Mouse (Mus musculus) mature B cell (primary cell): ENCODE results near the gene Casp6.

ENCODE experiments used
- in situ Hi-C: fragments of 300-500 bp; cut with MboI; formaldehyde crosslinking; loops from 2 replicates; pipeline ENCODE4 v1.14.3; 2019

Gene Casp6

DNA sequence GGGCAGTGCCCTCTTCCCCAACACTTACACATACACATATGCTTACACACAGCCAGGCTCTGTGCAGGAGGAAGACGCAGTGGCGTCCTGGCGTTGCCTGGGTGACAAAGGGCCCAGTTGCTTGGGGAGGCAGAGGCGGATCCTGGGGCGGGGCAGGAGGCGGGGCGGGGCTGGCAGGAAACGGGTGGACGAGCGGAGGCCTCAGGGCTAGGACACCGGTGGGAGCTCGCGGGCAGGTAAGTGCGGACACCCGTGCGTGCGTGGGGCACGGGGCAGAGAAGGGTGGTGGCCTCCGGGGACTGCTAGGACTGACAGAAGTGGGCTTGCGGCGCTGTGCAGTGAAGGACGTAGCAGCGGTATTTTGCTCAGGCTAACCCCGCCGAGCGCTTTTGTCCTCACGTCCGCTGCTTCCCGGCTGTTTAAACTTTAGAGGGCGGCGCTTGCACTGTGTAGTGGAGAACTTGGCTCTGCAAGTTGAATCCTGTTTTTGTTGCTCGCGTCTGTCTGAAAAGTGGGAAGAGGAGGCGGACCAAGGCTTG is at the start of gene Casp6:
Gene Casp6 (plus strand): TSS at position 155 of the 539 bp plus-strand sequence.
- in situ Hi-C loops = no loop called here

- in situ Hi-C loops = no loop called here
Measured at GRCm38 (mm10) chr3:129862592-129862991, 38.6 kb upstream of the Casp6 start.

DNA sequence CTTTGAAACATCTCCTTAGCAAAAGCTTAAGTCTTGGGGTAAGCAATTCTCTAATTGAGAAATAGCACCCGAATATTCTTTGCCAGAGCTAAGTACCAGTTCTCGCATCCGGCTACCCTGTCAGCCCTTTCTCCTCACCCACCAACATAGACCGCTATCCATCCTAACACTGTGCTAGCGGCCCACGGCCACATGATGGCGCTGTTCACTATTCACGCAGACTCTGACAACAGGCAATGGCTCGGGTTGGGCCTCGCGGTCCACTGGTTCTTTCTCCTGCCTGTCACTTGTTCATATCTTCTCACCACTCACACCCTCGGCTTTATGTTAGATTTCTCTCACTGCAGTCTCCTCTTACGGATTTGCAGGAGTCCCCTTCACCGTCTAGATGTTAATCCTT is 37.5 kb upstream of the Casp6 start:
- in situ Hi-C loops = no loop called here

DNA sequence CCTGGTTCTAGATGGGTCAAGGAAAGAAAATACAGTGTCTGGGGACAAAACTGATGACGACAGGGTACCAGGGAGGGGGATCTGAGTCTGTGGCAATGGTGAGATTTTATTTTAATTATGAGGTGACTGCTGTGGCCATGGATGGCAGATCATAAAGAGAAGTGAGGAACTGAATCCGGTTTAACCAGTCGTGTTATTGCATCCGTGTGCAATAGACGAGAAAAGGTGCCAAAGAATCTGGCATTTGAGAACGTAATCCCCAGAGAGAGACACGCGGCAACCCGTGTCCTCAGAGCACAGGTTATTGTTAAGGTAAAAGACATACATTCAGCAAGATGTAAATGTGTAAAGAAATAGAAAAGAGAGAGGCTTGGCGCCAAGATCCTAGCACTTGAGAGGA is 23.9 kb upstream of the Casp6 start:
- in situ Hi-C loops = no loop called here

DNA sequence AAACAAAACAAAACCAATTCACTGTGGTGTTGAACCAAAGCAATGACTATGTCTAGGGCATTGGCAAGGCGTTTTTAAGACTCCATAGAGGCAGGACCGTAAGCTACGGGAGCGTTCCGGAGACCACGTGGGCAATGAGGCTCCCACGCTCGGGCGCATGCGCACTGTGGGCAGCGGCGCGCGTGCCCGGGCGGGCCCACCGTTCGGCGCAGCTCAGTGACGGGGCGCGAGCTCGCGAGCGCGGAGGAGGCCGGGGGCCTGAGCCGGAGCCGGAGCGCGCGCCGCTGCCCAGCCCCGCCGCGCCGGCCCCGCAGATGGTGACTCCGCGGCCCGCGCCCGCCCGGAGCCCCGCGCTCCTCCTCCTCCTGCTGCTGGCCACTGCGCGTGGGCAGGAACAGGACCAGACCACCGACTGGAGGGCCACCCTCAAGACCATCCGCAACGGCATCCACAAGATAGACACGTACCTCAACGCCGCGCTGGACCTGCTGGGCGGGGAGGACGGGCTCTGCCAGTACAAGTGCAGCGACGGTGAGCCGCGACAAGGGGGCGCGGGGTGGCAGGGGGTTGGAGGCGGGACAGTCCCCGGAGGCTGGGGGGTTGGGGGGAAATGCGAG is 22.7 kb upstream of the Casp6 start, which contains the start of gene Pla2g12a:
Gene Pla2g12a (plus strand): TSS at position 202 of the 617 bp plus-strand sequence.
- in situ Hi-C loops = no loop called here

- in situ Hi-C loops = no loop called here
Measured at GRCm38 (mm10) chr3:129879131-129879757, 22.0 kb upstream of the Casp6 start.

DNA sequence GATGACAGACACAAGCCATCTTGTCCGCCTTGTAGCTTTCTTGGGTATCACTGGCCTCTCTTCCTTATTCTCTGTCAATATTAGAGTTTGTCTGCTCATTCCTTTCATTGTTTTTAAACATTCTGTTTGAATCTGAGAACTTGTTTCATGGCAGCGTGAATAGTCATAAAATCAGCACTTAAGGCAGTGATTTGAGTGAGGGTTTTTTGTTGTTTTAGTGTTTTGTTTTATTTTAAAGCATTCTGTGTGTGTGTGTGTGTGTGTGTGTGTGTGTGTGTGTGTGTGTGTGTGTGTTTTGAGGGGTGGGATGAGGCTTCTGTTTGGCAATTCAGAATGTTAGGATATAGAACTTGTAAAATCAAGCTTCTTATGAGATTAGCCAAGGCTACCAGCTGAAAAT is 21.3 kb upstream of the Casp6 start:
- in situ Hi-C loops = no loop called here

DNA sequence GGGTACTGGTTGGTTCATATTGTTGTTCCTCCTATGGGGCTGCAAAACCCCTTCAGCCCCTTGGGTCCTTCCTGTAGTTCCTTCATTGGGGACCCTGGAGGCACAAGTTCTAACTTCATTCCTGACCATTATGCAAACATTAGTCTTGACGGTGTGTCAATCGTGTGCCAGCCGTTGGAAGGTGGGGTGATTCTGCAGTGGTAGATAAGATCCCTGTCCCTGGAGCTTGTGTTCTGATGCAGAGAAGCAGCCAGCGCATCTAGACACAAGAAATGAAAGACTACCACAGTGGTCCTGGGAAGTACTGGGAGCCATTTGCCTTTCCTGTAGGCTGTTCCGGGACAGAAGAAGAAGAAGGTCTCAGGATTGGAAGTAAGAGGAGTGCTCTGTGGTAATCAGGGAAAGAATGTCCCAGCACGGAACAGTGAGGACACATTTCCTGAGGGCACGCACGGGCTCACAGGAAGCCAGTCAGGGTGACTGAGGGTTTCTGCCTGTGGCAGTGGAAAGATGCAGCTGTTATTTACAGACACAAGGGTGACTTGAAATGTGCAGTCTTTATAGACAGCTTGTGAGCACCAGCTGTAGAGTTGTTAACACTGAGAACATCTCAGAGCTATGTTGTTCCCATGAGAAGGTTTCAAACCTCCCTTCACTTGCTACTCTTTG is 20.2 kb upstream of the Casp6 start:
- in situ Hi-C loops = no loop called here

- in situ Hi-C loops = no loop called here
Measured at GRCm38 (mm10) chr3:129885577-129885976, 15.6 kb upstream of the Casp6 start.

DNA sequence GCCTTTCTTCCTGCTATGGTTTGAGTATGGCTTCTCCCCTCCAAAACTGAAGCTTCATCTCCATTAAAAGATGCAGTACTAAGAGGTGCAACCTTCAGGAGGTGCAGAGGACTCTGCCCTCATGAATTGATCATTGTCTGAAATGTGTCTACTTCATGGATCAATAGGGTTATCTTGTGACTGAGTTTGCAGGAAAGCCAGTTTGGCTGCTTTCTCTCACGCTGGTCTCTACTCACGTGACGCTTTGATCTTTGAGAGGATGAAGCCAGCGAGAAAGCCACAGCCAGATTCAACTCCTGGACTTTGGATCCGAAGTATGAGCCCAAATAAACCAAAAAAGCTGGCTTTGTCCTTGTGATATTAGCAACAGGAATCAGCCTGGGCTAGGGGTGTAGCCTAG is 14.8 kb upstream of the Casp6 start:
- in situ Hi-C loops = no loop called here

DNA sequence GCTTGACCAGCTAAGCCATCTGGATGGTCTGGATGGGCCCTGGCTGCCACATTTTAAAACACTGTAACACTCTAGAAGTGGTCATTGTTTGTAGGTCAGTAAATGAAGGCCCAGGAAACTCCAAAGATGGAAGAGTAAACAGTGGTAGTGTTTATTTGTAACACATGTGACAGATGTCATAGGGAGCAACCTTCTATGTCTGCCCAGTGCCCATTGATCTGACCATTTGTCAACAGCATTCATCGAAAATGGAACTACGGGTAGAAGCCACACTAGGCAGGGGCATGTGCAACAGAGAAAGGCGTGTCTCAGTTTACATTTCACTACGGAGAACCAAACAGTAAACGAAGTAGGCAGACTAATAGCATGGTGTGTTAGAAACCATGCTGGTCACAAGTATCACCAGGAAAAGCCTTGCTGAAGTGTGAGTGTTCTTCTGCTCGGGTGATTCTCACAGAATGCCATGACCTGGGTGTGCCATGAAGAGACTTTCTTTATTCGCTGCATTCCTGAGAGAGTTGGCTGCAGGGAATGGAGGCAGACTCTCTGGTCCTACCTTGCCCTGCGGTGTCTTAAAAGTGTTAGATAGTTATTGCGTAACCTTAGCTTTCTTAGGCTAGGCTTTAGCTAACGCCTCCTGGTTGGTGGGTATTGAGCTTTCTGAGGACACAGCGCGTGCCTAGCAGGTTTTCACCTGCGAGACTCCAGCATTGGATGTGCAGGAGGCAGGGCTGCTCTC is 13.3 kb upstream of the Casp6 start:
- in situ Hi-C loops = no loop called here

GRCm38 (mm10) chr3:129892003-129892402 is 9.2 kb upstream of the Casp6 start:
- in situ Hi-C loops = no loop called here

DNA sequence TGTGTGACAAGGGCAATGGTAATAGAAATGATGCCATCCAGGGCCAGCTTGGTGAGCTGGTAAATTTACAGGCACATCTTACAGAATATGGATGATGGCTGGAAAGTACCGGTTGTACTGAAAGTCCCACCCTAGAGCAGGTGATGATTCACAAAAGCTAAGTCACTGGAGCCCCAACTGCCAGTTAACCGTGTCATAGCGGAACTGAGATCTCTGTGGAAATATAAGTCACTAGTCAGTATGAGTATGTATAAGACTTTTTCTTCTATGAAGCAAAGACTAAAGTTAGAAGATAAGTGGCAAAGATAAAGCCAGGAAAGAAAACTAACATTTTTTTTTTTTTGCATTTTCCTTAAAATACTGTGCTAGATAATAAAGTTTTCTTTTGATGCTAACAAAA is 8.1 kb upstream of the Casp6 start:
- in situ Hi-C loops = no loop called here

DNA sequence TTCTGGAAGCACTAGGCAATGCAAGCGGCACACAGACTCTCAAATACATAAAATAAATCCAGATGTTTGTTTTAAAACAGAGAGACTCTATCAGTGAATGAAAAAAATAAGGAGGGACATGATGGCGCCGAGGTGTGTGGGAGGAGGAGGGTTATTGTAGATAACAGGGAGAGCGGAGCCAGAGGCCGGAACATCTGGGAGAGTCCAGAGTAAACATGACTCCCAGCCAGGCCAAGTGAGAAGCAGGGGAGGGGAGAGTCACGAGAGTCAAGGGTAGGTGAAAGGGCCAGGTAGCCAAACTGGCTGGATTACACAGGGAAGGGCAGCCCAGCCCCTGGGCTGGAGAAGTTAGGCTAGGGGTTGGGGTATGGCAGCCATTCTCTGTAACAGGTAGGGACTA is 4.6 kb upstream of the Casp6 start:
- in situ Hi-C loops = no loop called here

DNA sequence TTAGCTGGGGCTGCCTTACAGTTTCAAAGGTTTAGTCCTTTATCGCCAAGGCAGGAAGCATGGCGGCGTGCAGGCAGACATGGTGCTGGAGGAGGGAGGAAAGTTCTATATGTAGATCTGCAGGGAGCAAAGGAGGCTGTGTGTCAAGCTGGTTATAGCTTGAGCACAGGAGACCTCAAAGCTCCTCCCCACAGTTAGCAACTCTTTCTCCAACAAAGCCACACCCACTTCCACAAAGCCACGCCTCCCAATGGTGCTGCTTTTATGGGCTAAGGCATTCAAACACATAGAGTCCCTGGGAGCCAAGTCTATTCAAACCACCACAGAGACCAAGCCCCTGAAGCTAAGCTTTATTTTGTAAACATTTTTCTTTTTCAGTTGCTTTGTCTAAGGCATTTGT is 2.3 kb upstream of the Casp6 start:
- in situ Hi-C loops = no loop called here

DNA sequence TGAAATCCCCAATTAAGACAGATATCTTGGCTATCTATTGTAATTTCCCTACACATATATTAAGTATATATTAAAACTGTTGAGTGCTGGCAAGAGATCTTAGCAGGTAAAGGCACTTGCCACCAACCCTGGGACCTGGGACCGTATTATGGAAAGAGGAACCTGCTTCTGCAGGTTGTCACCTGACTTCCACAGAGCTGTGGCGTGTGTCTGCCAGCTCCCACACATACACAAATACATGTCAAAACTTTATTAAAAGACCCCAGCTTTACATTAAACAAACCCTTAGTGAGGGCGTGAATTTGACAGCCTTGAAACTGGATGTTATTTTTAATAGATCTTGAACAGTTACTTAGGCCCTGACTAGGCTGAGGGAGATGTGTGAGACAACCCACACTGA is 2.1 kb downstream of the Casp6 start:
- in situ Hi-C loops = no loop called here

GRCm38 (mm10) chr3:129903866-129904265 is 2.6 kb downstream of the Casp6 start:
- in situ Hi-C loops = no loop called here

DNA sequence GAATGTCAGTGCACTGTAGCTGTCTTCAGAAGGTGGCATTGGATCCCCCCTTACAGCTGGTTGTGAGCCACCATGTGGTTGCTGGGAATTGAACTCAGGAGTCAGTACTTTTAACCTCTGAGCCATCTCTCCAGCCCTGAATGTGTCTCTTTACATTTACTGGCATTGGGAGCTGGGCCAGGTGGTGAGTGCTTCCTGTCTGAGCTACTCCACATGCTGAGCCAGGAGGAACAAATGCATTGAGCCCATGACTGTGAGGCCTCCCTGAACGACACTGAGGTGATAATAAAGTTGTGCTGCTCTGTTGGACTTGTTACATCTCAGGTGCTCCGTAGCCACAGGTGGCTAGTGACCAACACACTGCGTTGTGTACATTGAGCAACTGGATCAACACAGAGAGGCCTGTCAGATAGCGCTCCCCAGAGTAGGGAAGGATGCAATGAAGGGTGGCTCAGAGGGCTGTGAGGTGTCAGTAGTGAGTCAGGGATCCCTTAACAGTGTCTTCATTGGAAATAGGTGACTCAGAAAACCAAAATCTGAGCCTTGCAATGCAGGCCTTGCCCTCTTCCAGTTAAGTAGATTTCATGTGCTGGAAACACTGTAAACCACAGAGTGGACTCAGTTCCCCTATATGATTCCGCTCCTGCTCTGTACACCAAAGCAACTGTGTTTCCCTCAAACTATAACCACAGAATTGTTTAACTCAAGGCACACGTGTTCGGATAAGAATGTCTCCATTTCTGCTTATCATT is 3.3 kb downstream of the Casp6 start:
- in situ Hi-C loops = no loop called here

GRCm38 (mm10) chr3:129912025-129912424 is 10.8 kb downstream of the Casp6 start:
- in situ Hi-C loops = no loop called here

DNA sequence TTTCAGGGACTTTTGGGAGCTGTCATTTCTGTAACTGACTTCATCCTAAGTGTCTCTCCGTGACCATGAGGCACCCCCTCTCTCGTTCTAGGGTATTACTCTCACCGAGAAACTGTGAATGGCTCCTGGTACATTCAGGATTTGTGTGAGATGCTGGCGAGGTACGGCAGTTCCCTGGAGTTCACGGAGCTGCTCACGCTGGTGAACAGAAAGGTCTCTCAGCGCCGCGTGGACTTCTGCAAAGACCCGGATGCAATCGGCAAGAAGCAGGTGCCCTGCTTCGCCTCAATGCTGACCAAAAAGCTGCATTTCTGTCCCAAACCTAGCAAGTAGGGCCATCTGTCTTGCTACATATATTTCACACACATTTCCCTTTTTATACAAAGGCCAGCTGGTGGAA is 12.0 kb downstream of the Casp6 start:
- in situ Hi-C loops = no loop called here

GRCm38 (mm10) chr3:129917424-129917823 is 16.2 kb downstream of the Casp6 start:
- in situ Hi-C loops = no loop called here

GRCm38 (mm10) chr3:129918434-129918833 is 17.2 kb downstream of the Casp6 start:
- in situ Hi-C loops = no loop called here
